Mouse (Mus musculus) bone marrow, adult 2 months (tissue): ENCODE measurements at regions not wholly inside any gene's neighbourhood (a gene's known extent, or its start where the extent isn't known, plus 50 kb on each side); places are given as distances from the start of the nearest gene placed in this dataset.
A peak's percentile ranks its signal among the peaks of the same experiment; 100 is the strongest.

Experiments
- H3K27ac ChIP-seq: fragments of 200-500 bp; 2 replicates; pipeline ENCODE4 v1.5.1; 2012; ENCODE audit warnings: low read depth, mild to moderate bottlenecking, control low read depth, inconsistent platforms, low read length; ENCODE audit not compliant: control insufficient read depth, poor library complexity, insufficient read depth
- H3K4me1 ChIP-seq: fragments of 200-500 bp; 2 replicates; pipeline ENCODE4 v1.6.1; 2011; ENCODE audit warnings: low read length; ENCODE audit not compliant: control insufficient read depth, insufficient read depth
- H3K4me3 ChIP-seq: fragments of 200-500 bp; replicated peaks from 2 replicates; pipeline ENCODE3; 2011; ENCODE audit warnings: mild to moderate bottlenecking, low read depth, low read length, control low read depth; ENCODE audit not compliant: control insufficient read depth
- CTCF ChIP-seq: fragments of 200-500 bp; IDR thresholded peaks from 2 replicates; pipeline ENCODE4 v1.5.1; 2011; ENCODE audit warnings: low read length, control low read depth; ENCODE audit not compliant: control insufficient read depth, insufficient read depth
- POLR2A ChIP-seq: fragments of 200-500 bp; IDR thresholded peaks from 2 replicates; pipeline ENCODE4 v1.6.1; 2011; ENCODE audit warnings: low read depth, mild to moderate bottlenecking, control low read depth, low read length, borderline replicate concordance; ENCODE audit not compliant: control insufficient read depth
- WGBS: fragments of 180-500 bp; shearing (Covaris S2); methylation state at CpG from one replicate; pipeline ENCODE4 v1.1.7; 2018; 5-methylcytosine and 5-hydroxymethylcytosine counted together

DNA sequence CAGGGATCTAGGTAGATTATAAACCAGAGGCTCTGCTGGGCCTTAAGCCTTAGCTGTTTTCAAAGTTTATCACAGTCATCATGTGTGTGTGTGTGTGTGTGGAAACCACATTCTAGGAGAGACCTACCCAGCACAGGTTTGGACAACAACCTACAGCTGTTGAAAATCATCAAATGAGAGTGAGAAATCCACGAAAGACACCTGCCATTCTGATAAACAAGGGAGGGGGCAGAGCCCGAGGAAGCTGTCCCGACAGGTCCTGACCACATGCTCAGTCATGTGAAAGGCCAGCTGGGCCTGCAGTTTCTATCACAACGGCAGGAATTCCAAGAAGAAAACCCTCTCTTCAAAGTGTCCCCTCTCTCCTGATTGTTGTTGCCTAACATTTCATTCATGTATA is 114.0 kb upstream of the Atp1b1 start:
- 37% methylated on average over 4 of the region's 4 CpGs for WGBS
- TF ChIP-seq POLR2A, result no peak
- TF ChIP-seq CTCF, result no peak

DNA sequence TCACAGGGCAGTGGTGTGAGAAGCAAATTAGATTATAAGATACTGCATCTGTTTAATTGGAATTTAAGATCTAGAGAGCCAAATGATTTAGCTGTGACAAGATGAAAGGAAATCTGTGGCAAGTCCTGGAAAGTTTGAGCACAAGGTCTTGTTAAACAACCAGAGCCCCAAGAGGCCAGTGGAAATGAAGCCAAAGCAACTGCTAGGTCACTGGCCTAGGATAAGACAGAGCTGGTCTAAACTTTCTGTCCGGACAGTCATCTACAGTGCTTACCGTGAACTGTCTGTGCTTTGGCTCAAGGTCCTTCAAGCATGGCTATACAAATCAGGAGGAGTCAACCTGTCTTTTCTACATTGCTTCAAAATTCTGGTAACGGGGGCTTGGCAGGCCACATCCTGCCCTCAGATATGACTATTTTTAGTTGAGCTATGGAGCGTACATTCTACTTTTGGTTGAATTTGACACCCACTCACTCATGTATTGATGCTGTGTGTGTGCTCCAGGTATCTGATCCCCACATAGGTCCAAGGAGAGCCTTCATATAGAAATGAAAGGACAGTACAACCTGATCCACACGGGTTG is 113.4 kb upstream of the Atp1b1 start:
- Histone ChIP-seq H3K4me1 (peaks cover 1% of the 10 kb centered on the region; the same call in 1 of the 2 replicates), H3K4me3 (no peak overlapping the region), H3K27ac (peak overlapping the region; percentile 52; the same call in 1 of the 2 replicates)
- 46% methylated on average over 5 of the region's 5 CpGs for WGBS
- no peak for TF ChIP-seq CTCF
- TF ChIP-seq POLR2A, result no peak

More for the DNA sequence above, 114.0 kb upstream of the Atp1b1 start:
- peak overlapping the region; percentile 33; the same call in 1 of the 2 replicates for H3K27ac ChIP-seq
- H3K4me3 ChIP-seq, result no peak overlapping the region
- peaks cover 1% of the 10 kb centered on the region; the same call in 1 of the 2 replicates for H3K4me1 ChIP-seq

DNA sequence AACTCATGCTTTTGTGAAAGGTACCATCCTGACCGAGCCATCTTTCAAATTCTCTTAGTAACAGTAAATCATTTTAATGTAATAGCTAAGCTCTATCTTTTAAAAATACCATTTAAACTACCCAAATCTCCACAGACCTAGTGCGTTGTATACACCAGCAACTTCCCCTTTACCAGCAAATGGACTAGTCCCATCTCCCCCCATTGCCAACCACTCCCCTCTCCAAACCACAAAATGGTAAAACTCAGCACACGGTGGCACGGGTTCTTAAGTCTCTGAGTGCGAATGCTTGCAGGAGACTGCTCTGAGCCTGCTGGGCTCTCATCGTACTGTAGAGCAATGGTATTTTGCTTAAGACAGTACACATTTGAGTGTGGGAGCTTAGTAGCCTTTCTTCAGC is 106.7 kb upstream of the Atp1b1 start:
- WGBS, result 19% methylated on average over 6 of the region's 6 CpGs
- Histone ChIP-seq H3K4me1 (no peaks in the 10 kb centered on the region; the same call in 1 of the 2 replicates), H3K27ac (no peak overlapping the region), H3K4me3 (no peak overlapping the region)
- TF ChIP-seq CTCF (no peak), POLR2A (no peak)

DNA sequence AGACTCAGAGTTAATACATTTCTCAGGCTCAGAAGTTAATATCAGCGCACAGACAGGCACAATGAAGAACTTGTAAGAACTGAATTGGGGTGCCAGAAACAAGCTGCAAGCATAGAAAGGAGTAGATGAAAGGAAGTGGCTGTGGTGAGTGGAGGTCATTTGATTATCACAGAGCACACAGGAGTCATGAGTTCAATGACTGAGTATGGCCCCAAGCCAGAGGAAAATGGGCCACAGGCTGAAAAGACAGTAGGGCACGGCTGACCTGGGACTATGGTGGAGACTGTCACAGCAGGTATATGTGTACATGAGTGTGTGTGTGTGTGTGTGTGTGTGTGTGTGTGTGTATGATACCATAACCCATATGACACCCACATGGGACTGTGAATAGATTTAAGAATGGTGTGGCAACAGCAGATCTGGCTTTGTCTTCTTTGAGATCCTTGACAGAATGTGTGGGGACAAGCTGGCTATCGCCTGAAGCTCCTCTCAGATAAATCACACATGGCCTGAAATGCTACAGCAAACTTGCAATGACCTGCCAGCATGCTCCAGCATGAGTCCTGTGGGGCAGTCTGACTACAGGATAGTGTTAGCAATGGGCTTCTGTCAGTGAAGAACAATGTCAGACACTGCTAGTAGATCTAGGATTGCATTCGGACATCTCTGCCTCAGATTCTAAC is 101.5 kb upstream of the Atp1b1 start:
- Histone ChIP-seq H3K27ac (no peak overlapping the region), H3K4me1 (no peaks in the 10 kb centered on the region), H3K4me3 (no peak overlapping the region)
- no peak for TF ChIP-seq CTCF
- no peak for TF ChIP-seq POLR2A
- WGBS, result 77% methylated on average over 4 of the region's 4 CpGs

DNA sequence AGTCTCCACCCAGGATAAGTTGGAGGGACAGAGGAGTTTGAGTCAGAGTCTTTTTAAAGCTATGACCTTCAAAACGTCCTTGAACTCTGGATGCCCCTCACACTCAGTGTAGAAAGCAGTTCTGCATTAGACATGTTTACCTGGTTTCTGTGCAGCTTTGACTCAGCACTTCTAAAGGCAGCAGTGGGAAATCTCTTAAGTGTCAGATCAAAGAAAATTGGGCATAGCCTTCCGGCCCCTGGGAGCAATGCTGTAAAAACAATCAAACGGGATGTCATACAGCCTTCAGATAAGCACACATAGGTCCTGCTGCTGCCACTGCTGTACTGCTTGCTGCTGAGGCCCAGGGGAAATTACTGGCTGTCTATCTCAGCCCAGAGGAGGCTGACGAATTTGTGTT is 94.5 kb upstream of the Atp1b1 start:
- Histone ChIP-seq H3K4me1 (no peaks in the 10 kb centered on the region), H3K27ac (no peak overlapping the region), H3K4me3 (no peak overlapping the region)
- 56% methylated on average over 4 of the region's 4 CpGs for WGBS
- TF ChIP-seq POLR2A (no peak), CTCF (no peak)

DNA sequence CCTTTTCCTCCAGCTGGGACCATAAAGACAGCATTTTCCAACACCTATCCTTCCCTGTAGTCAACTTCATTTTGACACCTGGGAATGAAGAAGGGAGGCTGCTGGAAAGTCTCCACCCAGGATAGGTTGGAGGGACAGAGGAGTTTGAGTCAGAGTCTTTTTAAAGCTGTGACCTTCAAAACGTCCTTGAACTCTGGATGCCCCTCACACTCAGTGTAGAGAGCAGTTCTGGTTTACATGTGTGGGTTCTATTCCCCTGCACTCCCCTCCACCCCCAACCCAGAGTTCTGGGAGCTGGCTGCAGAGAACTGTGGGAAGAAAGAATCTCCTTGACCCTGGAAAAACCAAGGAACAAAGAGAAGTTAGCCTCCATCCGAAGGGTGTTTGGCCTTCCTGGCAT is 92.9 kb upstream of the Atp1b1 start:
- Histone ChIP-seq H3K4me1 (no peaks in the 10 kb centered on the region), H3K27ac (no peak overlapping the region), H3K4me3 (no peak overlapping the region)
- no peak for TF ChIP-seq POLR2A
- no peak for TF ChIP-seq CTCF
- 80% methylated on average over 2 of the region's 2 CpGs for WGBS

DNA sequence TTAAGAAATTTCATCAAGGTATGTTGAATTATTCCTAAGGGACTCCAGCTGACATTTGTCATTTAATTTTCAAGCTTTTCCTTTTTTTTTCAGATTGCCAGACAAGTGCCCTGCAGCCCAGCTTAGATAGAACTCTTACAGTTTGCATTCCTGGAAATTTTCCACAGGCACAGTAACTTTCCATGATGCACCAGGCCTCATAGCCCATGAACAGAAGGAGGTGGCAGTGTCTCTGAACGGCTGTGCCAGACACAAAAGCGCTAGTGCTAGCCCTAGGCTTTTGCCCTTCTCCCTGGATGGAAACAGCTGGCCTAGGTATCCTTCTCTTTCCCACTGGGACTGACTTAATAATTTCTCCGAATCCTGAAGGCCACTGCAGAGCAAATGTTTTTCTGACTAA is 92.4 kb upstream of the Atp1b1 start:
- H3K4me3 ChIP-seq, result no peak overlapping the region
- no peak overlapping the region for H3K27ac ChIP-seq
- no peak for TF ChIP-seq CTCF
- TF ChIP-seq POLR2A, result no peak
- WGBS, result 78% methylated on average over 3 of the region's 3 CpGs
- no peaks in the 10 kb centered on the region for H3K4me1 ChIP-seq

DNA sequence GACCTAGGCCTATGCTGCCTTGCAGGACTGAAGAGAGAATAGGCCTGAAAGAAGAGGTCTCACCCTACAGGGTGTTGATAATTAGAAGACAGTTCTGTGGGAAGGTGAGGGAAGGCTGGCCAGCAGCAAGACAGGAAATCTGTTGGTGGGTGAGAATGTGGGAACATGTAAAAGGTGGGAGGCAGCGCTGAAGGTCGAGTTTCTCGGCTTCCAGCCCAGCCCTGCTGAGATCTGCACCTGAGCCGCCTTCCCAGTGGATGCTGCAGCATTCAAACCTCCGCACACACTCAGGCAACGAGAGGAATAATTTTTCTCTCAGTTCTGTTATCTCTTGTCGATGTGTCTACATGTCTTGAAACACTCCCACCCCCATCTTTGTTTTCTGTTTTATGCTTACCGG is 89.9 kb upstream of the Atp1b1 start:
- Histone ChIP-seq H3K27ac (no peak overlapping the region), H3K4me1 (no peaks in the 10 kb centered on the region), H3K4me3 (no peak overlapping the region)
- 86% methylated on average over 8 of the region's 8 CpGs for WGBS
- TF ChIP-seq CTCF (no peak), POLR2A (no peak)

DNA sequence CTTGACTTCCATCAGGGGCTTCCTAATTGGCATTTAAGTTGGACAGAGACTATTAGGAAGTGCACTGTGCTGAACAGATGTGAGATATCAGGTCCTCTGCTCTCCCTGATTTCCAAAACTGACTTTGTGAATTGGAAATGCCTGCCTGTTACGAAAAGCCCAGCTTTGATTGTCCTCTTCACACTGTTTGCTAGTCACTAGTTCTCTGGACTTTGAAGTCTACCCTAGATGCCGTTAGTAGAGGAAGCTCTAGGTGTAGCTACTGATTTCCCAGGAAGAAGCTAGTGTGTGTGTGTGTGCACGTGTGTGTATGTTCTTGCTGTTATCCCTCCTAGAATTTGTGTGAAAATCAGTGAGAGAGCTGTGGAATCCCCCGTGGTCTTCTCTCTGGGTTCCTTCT is 87.7 kb upstream of the Atp1b1 start:
- 69% methylated on average over 4 of the region's 4 CpGs for WGBS
- Histone ChIP-seq H3K27ac (no peak overlapping the region), H3K4me3 (no peak overlapping the region), H3K4me1 (no peaks in the 10 kb centered on the region)
- TF ChIP-seq CTCF, result no peak
- no peak for TF ChIP-seq POLR2A
